Mouse (Mus musculus): Measurements from ENCODE around the gene Ip6k2. TPM values are rescaled to one million over a fixed set of nuclear protein-coding genes. Genes with fewer than 3 reads are reported as not detected.

Gene Ip6k2
- total RNA-seq, 2 experiments from 2014 or later, result 30.7 to 31.8 TPM

- intact Hi-C loops (cut with DNase I), result no loop called here
- peak; percentile 85 to 89 for DNase-seq
Observed at GRCm38 (mm10) chr9:108854241-108854696, 70.7 kb downstream of the Ip6k2 start.

DNA sequence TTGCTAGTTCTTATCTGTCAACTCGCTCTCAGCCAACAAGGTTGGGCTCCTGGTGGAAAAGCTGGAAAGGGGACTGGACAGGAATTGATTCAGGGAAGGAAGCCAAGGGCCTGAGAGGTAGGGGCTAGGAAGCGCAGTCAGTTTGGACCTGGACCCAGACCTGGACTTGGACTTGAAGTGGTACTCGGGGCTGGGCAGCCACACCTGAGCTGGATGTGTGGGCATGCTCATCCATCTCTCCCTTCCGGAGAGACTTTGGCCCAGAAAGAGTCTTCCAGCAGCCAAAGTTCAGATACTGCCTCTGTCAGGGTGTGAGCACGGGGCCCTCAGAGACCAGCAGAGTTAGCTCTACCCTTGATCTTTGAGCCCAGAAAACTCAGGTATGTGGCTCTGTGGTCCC is 71.7 kb downstream of the Ip6k2 start:
- peak in 1 of 2 experiments; percentile 33 for DNase-seq
- intact Hi-C loops (cut with DNase I), result no loop called here

Small RNAs within 50 kb of the gene (microRNA-seq; reads per million reads assigned to microRNA genes)
- 0 reads per million in 2 experiments for gene Gm23156

Other genes starting within 250 kb of the Ip6k2 start
- gene Impdh2, start 223.5 kb upstream of the Ip6k2 start, total RNA-seq (2021), result 10 to 100 TPM; 47.0 to 54.5 TPM
- 10 to 100 TPM; 53.1 to 59.8 TPM for gene Ndufaf3, start 216.4 kb upstream of the Ip6k2 start, total RNA-seq (2021)
- 10 to 100 TPM; 18.7 to 21.4 TPM for gene Dalrd3, start 213.9 kb upstream of the Ip6k2 start, total RNA-seq (2021)
- 10 to 100 TPM; 21.2 to 23.9 TPM for gene Wdr6, start 205.1 kb upstream of the Ip6k2 start, total RNA-seq (2021)
- gene P4htm, start 186.1 kb upstream of the Ip6k2 start, total RNA-seq (2021), result 10 to 100 TPM; 14.3 to 16.6 TPM
- 10 to 100 TPM; 47.7 to 48.0 TPM for gene Arih2, start 134.4 kb upstream of the Ip6k2 start, total RNA-seq (2021)
- 100 to 1,000 TPM; 222 to 228 TPM for gene Slc25a20, start 121.7 kb upstream of the Ip6k2 start, total RNA-seq (2021)
- 10 to 100 TPM; 74.3 to 75.9 TPM for gene Prkar2a, start 94.5 kb upstream of the Ip6k2 start, total RNA-seq (2021)
- 10 to 100 TPM in 1 of 2 experiments, 1 to 10 TPM in 1; 9.9 to 11.4 TPM for gene Nckipsd, start 24.6 kb downstream of the Ip6k2 start, total RNA-seq (2021)
- gene Celsr3, start 42.5 kb downstream of the Ip6k2 start, total RNA-seq (2021), result under 1 TPM; 0.12 TPM
- gene Slc26a6, start 69.5 kb downstream of the Ip6k2 start, total RNA-seq (2021), result 10 to 100 TPM; 27.0 TPM
- under 1 TPM in 1 of 2 experiments, not detected in 1; 0.41 TPM for gene Tmem89, start 130.8 kb downstream of the Ip6k2 start, total RNA-seq (2021)
- 1,000 to 10,000 TPM; 2,254 to 2,272 TPM for gene Uqcrc1, start 152.8 kb downstream of the Ip6k2 start, total RNA-seq (2021)
- 1 to 10 TPM in 1 of 2 experiments, under 1 TPM in 1; 0.33 to 1.1 TPM for gene Col7a1, start 169.8 kb downstream of the Ip6k2 start, total RNA-seq (2021)
- gene Ucn2, start 202.2 kb downstream of the Ip6k2 start, total RNA-seq (2021), result under 1 TPM in 1 of 2 experiments, not detected in 1; 0.20 TPM
- 1 to 10 TPM; 1.9 to 3.2 TPM for gene Pfkfb4, start 208.0 kb downstream of the Ip6k2 start, total RNA-seq (2021)

Data from heart, postnatal 14 days (tissue).